Mouse (Mus musculus) heart, adult 18-20 months (tissue): ENCODE data around the gene Acaca. TPM values are rescaled to one million over a fixed set of nuclear protein-coding genes. Genes with fewer than 3 reads are reported as not detected.
"Not testable (repeated sequence)": the region's sequence is repeated elsewhere in the genome, so short reads cannot be mapped to it uniquely, and the experiment has no call there.

Experiments used
- DNase-seq, 2 experiments: peaks; one replicate each; pipeline ENCODE4 v3.0.0; 2021 to 2022; ENCODE audit warnings: mixed read lengths in 1 of 2
- total RNA-seq, 2 experiments: library from RNA; stranded (reverse); gene quantifications; 2 replicates each; pipeline ENCODE4 v1.2.3; 2021

Acaca gene
- total RNA-seq, 2 experiments from 2014 or later, result 22.9 to 70.7 TPM

DNA sequence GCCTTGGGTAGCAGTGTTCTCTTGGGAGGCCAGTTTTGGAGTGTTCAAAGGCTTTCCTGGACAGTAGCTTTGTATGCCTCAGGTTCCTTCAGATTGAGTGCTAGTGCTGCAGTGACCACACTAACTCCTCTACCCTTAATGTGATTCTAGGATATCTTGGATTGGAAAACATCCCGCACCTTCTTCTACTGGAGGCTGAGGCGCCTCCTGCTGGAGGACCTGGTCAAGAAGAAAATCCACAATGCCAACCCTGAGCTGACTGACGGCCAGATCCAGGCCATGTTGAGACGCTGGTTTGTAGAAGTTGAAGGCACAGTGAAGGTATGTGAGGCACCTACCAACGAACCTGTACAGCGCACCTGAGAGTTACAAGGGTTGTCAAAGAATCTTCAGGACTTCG is 262.6 kb downstream of the Acaca start:
- DNase-seq, result not testable (repeated sequence)

DNA sequence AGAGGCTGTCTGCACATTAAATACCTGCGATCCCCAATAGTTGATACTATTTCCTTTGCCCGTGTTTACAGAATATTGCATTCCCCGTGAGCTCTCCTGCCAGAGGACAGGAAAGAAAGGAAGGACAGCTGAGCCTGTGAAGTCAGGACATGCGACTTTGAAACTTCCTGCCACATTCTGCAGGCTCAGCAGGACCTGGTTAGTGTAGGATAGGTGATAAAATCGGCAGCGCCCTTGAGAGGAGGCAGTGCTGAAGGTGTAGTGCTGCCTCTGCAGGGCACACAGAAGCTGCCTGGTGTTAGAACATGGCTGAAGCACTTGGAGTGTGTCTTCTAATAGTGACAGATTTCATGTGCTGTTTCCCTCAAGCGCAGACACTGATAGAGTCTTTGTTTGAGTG is 264.1 kb downstream of the Acaca start:
- DNase-seq, result no peak

DNA sequence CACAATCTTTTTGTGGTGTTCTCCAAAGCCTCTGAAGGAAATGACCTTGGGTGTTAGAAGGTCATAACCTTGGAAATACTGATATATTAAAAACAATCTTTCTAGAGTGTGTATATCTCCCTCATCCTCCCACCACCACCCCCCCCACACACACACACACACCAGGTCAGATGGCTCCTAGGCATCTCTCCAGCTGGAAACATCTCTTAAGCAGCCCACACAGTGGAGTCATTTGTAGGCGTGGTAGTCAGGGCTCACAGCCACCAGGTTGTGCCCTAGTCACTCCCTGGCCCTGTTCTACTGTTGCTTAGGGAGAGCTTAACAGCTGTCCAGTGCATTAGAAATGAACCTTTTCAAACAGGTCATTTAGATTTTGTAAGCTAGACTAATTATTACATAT is 265.5 kb downstream of the Acaca start:
- peak; percentile 47 to 48 for DNase-seq

DNA sequence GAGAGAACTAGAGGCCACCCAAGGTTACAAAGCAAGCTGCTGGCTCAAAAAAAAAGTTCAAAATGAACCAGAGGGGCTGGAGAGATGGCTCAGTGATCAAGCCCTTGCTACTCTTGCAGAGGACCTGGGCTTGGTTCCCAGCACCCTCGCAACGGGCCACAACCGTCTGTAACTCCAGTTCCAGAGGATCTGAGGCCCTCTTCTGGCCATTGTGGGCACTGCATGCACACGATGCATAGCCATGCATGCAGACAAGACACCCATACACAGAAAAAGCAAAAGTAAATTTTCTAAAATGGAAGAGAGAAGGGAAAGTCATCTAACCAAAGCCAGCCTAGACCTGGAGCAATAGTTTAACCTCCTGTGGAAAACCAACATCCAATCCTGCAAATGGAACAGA is 277.3 kb downstream of the Acaca start:
- DNase-seq, result no peak

DNA sequence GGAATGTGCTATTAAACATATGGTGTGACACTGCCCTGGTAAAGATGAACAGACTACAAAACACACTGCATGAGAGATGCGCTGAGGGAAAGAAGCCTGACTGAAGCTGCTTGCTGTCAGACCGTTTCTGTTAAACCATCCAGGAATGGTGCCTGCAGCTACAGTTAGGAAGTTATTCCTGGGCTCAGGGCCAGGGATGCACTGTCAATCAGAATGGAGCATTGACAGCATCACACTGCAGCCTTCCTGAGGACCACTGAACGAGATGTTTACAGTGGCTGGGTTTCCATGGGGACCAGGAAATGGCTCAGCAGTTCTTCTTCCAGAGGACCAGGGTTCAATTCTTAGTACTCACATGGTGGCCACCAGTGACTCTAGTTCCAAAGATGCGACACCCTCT is 280.9 kb downstream of the Acaca start:
- no peak for DNase-seq

DNA sequence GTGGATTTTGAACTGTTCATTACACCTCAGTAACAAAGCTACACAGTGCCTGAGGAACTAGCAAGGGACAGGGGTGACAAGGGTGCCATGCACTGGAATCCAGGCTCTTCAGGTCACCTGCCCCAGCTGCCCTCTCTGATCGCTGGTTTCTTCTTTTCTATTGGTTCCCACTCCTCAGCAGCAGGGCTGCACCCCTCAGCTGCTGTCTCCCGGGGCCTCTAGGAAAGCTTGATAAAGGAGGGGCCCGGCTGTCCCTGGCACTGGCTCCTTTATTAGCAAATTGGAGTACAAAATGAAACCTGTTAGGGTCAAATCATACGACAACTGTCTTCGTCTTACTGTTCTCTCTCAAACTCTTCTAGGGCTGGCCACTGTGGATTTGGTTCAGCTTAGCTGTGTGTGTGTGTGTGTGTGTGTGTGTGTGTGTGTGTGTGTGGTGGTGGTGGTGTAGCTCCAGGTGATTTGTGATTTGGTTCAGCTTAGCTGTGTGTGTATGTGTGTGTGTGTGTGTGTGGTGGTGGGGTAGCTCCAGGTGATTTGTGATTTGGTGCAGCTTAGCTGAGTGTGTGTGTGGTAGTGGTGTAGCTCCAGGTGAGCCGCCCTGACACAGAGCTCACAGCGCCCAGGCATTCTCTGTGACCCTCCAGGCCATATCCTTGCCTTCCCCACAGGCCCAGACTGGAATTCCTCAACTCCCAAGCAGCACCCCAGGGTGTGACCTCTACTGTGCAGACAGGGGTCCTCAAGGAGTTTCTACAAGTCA is 281.6 kb downstream of the Acaca start:
- DNase-seq, result no peak

DNA sequence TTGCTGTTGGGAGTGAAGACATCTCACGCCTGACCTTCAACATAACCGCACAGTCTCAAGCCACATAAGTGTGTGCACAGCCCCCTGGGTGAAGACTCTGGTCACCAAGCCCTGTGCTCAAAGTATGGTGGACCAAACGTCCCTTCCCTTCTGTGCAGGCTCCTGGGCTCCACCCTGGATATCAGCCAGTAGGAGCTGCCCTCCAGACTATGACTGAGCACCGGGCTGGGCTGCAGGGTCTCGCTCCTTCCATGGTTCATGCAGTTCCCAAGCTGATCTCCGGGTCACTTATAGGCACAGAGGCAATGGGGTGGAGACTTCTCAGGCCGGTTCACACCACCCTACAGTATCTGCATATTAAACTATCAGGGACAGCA is 282.2 kb downstream of the Acaca start:
- DNase-seq, result no peak

DNA sequence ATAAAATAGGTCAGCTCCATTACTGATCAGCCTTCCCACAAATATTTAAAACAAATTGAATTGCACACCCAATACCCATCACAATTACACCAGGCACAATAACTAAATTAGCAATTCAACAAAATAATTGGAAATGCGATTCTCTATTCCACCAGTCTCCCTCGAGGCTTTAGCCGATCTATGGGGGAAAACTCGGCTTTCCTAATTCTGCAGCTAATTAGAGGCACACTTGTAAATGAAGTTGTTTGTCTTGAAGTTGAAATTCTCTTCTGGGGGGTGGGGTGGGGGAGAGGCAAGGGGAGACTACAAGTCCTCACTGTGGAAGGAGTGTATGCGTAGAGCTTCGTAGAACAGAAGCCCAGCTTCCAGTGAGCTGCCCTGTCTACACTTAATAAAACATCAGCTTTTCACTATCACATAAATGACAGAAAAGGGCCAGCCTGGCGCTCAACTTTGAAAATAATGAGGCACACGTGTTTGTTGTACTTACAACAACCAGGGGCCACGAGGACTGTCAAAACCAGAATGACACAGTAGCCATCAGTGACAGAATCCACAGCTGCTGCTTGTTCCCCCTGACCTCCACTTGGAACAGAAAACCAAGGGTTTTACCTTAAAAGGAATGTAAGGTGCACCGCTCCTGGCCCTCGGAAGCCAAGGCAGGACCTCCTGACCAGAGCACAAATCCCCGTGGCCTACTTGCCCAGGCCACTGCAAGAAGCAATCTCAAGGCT is 282.9 kb downstream of the Acaca start:
- DNase-seq, result no peak

DNA sequence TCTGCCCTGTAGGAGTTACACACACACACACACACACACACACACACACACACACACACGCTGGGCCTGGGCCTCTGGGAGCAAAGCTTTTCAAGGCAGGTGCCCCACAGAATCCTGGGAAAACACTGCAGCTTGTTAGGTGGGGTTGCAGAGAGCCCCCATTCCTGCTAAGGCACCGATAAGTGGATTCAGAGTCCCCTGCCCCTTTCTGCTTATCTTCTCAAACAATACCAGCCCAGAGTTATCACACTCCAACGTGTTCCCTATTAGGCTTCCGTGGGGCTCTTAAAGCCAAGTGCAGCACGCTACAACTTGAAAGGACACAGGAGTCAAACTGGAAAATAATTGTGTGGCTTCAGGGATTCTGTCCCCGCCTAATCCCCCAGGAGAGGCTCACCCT is 283.6 kb downstream of the Acaca start:
- no peak for DNase-seq

DNA sequence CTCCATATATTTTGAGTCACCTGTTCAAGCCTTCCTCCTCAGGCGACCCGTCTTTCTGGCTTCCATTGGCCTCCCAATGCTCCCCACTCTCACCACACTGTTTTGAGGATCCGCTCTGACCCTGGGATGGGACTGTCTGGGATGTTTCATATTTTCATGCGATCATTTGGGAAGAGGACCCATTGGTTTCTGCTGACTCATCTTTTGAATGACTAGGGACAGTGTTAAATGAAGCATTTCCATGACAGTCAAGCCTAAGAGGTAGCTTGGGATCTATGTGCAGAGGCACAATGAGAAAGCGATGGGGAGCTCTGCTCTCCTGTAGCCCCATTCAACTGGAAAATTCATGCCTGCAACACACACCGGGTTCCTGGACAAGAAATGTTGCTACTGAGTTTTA is 291.3 kb downstream of the Acaca start:
- DNase-seq, result no peak

DNA sequence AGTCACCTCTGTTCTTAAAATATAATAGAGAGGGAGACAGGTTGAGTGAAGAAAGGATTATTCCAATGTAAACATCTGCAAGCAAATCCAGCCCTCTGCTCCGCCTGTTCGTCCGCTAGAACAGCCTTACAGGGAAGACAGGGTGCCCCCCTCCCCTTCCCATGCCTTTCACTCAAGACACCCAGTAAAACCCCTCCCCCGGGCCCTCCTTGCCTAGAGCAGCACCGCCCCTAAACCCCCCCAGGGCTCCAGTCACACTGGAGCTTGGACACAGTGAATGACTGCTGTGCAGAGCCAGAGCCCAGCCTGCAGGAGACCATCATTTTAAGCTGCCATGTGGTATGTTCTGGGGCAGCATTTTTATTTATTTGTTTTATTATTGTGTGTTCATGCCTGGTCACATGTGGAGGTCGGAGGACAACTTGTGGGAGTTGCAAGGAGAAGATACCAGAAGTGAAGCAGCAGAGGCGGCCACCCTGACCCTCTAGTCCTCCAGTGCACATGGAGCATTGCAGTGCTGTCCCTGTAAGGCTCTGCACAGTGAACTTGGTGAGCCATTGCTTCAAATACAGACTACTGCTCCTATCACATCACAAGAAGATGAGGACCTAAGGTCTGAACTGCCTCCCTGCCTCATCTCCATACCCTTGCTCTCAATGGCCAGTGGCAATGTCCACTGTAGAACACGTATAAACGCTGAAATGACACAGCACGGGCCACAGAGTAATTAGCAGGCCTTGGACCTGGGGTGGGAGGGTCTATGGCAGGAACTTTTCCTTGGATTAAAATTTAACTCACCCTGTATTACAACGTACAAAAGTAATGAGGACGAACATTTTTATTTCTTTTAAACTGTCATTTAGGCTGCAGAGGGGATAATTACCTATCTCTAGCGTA is 296.5 kb downstream of the Acaca start:
- DNase-seq, result no peak

DNA sequence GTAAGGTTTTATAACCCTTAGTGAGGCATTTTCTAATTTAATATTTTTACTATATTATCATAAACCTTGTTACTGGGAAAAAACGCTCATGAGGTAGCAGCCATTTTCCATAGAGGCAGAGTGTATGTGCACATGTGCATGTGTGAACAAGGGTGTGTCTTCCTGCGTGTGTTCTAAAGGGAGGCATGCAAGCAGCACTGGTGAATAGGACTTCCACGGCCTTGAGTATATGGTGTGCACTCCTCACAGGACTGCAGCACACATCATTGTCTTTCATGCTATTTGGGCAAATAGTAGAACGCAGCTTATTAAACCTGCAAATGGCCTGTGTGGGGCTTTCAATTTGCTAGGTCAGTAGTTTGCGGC is 297.1 kb downstream of the Acaca start:
- no peak for DNase-seq

DNA sequence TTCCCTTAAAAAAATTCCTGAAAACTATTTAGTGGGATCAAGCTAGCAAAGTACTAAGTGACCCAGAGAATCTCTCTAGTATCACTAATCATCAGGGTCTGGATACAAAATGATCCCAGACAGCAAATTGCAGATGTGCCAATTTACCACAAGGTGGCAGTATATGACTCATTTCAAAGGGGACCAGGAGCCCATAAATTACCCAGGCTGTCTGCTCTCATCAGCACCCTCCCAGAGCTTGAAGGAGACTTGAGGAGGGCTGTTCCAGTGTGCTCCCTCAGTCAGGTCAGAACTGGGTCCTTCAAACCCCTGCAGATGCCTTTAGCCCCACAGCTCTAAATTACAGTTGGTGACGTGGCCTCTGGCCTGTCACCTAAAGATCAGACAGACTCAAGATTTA is 300.1 kb downstream of the Acaca start:
- DNase-seq, result peak; percentile 30 to 55

DNA sequence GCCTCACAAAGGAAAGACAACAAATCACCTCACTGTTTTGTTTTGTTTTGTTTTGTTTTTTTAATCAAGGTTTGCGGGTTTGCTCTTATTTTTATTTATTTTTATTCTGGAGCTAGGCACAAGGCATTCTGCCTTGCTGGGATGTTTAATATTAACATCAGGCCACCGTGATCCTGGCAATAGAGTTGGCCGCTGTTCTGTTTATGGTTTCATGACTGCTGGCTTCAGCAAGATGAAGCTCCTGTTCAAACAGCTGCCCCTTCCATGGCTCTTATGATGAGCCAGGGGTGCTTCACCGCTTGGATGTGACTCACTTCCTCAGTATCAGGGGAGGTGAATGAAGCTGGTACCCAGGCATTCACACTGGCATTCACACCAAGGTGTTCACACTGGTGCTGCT is 300.9 kb downstream of the Acaca start:
- no peak for DNase-seq

DNA sequence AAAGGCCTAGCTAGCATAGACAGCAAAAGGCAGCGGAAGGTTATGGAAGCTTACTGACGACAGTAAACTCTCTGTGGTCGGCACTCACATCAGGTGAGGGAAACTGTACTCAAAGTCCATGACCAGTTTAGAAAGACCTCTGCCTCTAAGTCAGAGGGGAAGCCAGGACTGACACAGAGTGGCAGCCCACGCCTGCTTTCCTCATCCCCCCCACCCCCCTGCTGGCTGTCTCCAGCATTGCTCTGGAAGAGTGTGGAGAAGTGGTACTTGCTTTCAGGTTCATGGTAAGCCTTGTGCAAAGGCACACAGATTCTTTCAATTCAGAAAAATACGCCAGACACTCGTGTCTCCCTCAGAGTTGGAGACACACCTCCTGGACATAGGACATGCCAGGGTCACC is 305.4 kb downstream of the Acaca start:
- no peak for DNase-seq

DNA sequence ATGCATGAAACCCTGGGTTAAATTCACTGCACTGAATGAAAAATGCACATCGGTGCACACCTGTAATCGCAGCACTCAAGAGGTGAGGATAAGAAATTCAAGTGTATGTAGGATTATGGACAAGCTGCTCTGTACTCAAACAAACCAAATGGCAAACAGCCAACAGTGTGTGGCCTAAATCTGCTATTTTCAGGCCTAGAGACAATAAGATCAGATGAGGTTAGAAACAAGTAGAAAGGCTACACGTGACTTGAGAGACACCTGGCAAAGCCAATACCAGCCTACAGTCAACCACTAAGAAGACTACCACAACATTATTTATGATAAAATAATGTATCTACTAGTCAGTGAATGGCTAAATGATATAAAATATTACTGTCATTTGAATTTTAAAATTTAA is 310.9 kb downstream of the Acaca start:
- DNase-seq, result no peak

DNA sequence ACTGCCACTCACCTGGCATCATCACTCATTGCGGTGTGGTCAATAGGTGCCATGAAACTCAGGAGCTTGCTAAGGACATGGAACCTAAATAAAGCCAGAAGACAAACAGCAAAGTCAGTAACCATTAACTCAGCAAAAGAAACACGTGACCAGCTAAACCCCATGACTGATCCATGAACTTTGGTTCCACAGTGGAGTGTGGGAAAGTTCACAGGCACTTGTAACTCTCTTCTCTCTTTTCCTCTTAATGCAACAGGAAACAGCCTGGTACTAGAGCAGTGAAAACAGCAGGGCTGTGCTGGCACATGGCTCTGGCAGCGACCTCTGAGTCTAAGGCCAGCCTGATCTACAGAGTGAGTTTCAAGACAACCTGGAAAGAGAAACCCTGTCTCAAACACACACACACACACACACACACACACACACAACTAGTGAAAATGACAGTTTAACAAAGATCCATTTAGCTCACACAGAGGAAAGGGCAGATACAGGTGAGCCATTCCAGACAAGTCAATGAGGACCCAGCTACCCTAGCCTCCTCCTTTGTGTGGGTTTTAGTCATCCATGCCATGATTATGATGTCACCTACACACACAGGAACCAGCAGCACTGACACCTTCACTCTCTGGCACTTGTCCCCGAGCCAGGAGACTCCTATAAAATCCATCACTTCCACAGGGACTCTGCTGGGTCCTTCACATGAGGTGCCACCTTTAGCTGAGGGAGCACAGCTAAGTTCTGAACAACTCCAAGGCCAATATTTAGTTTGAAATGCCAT is 313.3 kb downstream of the Acaca start:
- DNase-seq, result no peak

Other genes starting within 250 kb of the Acaca start
- gene Ddx52, start 187.6 kb upstream of the Acaca start, total RNA-seq, result 10 to 100 TPM; 10.2 to 10.3 TPM
- 10 to 100 TPM; 26.7 to 31.0 TPM for gene Synrg, start 165.2 kb upstream of the Acaca start, total RNA-seq
- gene Dusp14, start 60.4 kb upstream of the Acaca start, total RNA-seq, result under 1 TPM in 1 of 2 experiments, not detected in 1; 0.44 TPM
- gene Tada2a, start 72 bp upstream of the Acaca start, total RNA-seq, result 1 to 10 TPM; 6.6 to 8.3 TPM
- not detected for gene Gm11437, start 37.8 kb downstream of the Acaca start, total RNA-seq